Mouse (Mus musculus): ENCODE measurements around the gene Lrguk. TPM values are rescaled to one million over a fixed set of nuclear protein-coding genes. Genes with fewer than 3 reads are reported as not detected.

Lrguk gene
- polyA plus RNA-seq, 2 experiments: 0.02 TPM; not detected in 1

DNA sequence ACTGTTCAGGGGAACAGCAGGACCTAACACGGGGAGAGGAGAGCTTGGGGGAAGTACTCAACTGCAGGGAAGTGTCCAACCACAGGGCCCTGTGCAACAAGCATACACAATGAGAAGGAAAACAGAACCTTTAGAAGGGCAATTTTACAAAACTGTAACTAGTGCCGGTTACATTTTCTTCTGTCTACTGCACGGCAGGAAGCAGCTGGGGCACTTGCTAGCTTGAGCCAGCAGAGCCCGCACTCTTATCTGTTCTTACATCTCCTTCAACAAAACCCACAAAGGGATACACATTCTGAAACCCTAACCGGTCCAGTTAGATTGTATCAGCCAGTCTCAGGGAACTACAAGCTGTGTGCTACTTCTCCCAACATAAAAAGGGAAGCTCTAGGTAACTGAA, 126.8 kb downstream of the Lrguk start:
- TF ChIP-seq CTCF (IDR thresholded peaks at IDR 0.05; ENCODE audit: low read depth) (no peak), EP300 (IDR thresholded peaks at IDR 0.05; ENCODE audit: low read depth) (no peak; the same call in 1 of the 2 replicates)
- H3K9me3 ChIP-seq (ENCODE audit: control insufficient read depth, low read length): no peaks in the 10 kb centered on the region
- WGBS (ENCODE audit: insufficient replicate concordance): 14% methylated on average over 5 of the region's 5 CpGs
- no peaks in the 10 kb centered on the region for H3K27me3 ChIP-seq (ENCODE audit: control insufficient read depth, insufficient read depth, low read length)
- peak in 2 of 3 experiments; percentile 38 to 46 for DNase-seq (ENCODE audit: low read depth in 3 of 3, low spot score in 3 of 3)
- H3K36me3 ChIP-seq (replicated peaks; ENCODE audit: control insufficient read depth, insufficient read depth, low read depth): peaks cover 18% of the 10 kb centered on the region
- peak; percentile 10; the same call in 1 of the 2 replicates for ATAC-seq (ENCODE audit: insufficient read depth)
- peak overlapping the region; percentile 57 for H3K9ac ChIP-seq (replicated peaks)
- H3K4me3 ChIP-seq (ENCODE audit: insufficient read depth in 1 of 2, low read depth in 2 of 2, low read length in 2 of 2): no peak overlapping the region
- peak overlapping the region; percentile 82 for H3K27ac ChIP-seq
- peak overlapping the region; percentile 61 for H3K4me2 ChIP-seq (ENCODE audit: low read depth)
- peaks cover 44 to 52% of the 10 kb centered on the region in 2 experiments for H3K4me1 ChIP-seq (replicated peaks; ENCODE audit: control insufficient read depth in 2 of 2, insufficient read depth in 2 of 2, low read length in 1 of 2)

DNA sequence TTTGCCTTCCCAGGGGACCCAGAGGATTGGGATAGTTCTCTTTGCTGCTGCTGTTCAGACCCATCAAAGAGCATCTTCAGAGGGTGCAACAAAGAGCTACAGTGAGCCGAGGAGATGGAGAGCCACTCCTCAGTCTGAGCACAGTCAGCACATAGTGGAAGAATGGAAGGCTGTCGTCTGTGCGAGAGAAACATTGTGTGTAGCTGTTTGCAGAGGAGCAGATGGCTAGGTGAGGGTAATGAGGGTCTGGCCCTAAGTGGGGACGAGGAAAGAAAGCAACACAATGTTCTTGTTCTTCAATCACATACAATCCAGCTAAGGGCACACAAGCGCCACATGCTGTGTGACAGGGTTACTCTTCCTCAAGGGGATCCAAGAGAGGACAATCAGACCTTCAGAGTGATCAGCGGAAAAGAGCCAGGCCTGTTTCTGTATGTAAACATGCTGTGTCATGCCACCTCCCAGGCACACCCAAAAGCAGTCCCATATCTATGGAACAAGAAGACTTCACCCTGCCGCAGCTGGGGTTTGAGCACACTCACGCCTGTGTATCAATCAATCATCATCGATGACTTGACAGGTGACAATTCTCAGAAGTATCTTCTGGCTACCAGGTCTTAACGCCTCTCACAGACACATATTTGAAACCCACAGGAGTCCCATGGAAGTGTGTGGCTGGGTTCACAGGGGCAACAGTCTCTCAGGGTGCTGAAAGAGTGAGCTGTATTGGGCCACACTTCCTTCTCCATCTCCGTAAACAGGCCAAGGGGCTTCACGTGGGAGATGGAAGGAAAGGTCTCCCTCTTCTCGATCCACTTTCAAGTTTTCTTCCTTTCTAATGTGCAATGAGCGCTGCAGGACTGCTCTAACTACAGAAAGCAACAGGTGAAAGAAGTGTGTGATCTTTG, 127.8 kb downstream of the Lrguk start:
- peaks cover 44 to 52% of the 10 kb centered on the region in 2 experiments for H3K4me1 ChIP-seq (replicated peaks; ENCODE audit: control insufficient read depth in 2 of 2, insufficient read depth in 2 of 2, low read length in 1 of 2)
- peak; percentile 91 for ATAC-seq (ENCODE audit: insufficient read depth)
- no peaks in the 10 kb centered on the region for H3K9me3 ChIP-seq (ENCODE audit: control insufficient read depth, low read length)
- 35% methylated on average over 14 of the region's 14 CpGs for WGBS (ENCODE audit: insufficient replicate concordance)
- H3K27me3 ChIP-seq (ENCODE audit: control insufficient read depth, insufficient read depth, low read length): no peaks in the 10 kb centered on the region
- H3K4me2 ChIP-seq (ENCODE audit: low read depth): peak overlapping the region; percentile 61
- H3K4me3 ChIP-seq (ENCODE audit: insufficient read depth in 1 of 2, low read depth in 2 of 2, low read length in 2 of 2): peak overlapping the region; percentile 4 to 22; a peak in 2 of 4 replicates
- peak overlapping the region; percentile 57 for H3K9ac ChIP-seq (replicated peaks)
- peak; percentile 78 for TF ChIP-seq EP300 (IDR thresholded peaks at IDR 0.05; ENCODE audit: low read depth)
- TF ChIP-seq CTCF (IDR thresholded peaks at IDR 0.05; ENCODE audit: low read depth): no peak
- peak; percentile 76 to 89 (median 81) for DNase-seq (ENCODE audit: low read depth in 3 of 3, low spot score in 3 of 3)
- peaks cover 26% of the 10 kb centered on the region for H3K36me3 ChIP-seq (replicated peaks; ENCODE audit: control insufficient read depth, insufficient read depth, low read depth)
- H3K27ac ChIP-seq: peak overlapping the region; percentile 88

DNA sequence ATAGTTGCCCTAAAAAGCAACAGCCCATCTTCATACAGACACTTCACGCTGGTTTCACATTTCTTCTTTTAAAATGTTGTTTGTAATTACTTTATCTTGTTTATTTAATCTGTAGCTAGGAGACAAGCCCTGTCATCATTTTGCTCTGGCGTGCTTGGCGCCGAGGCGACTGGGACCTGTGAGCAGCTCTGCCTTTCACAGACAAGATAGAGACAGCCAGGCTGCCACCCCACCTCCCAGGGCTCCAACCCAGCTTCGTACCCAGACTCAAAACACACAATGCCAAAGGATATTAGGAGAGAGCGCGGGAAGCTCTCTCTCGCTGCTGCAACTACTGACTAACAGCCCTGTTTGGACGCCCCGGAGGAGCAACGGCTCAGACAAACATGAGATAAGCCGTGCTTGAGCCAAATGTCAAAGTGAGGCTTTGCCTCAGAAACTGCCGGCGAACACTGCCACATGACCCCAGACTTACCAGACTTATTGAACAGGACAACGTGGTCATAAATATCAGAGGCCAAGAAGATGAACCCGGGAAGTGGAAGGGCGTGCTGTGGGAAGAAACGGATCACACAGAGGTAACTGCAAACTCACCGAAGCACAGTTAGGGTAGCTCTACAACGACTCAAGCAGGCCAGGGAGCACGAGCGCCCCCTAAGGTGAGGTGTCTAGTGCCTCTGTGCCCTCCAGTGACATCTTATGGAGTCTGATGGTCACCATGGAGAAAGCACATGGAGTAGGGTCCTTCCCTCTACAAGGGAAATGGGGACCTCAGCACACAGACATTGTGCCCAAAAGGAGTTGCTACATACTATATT, 131.0 kb downstream of the Lrguk start:
- no peak for TF ChIP-seq EP300 (IDR thresholded peaks at IDR 0.05; ENCODE audit: low read depth)
- TF ChIP-seq CTCF (IDR thresholded peaks at IDR 0.05; ENCODE audit: low read depth): peak; percentile 74
- WGBS (ENCODE audit: insufficient replicate concordance): 64% methylated on average over 23 of the region's 23 CpGs
- H3K27me3 ChIP-seq (ENCODE audit: control insufficient read depth, insufficient read depth, low read length): no peaks in the 10 kb centered on the region
- no peak overlapping the region for H3K4me3 ChIP-seq (ENCODE audit: insufficient read depth in 1 of 2, low read depth in 2 of 2, low read length in 2 of 2)
- no peaks in the 10 kb centered on the region for H3K9me3 ChIP-seq (ENCODE audit: control insufficient read depth, low read length)
- H3K4me2 ChIP-seq (ENCODE audit: low read depth): no peak overlapping the region
- H3K9ac ChIP-seq (replicated peaks): no peak overlapping the region
- H3K36me3 ChIP-seq (replicated peaks; ENCODE audit: control insufficient read depth, insufficient read depth, low read depth): peaks cover 36% of the 10 kb centered on the region
- no peak for DNase-seq (ENCODE audit: low read depth in 3 of 3, low spot score in 3 of 3)
- peaks cover 29 to 36% of the 10 kb centered on the region in 2 experiments for H3K4me1 ChIP-seq (replicated peaks; ENCODE audit: control insufficient read depth in 2 of 2, insufficient read depth in 2 of 2, low read length in 1 of 2)
- no peak for ATAC-seq (ENCODE audit: insufficient read depth)
- no peak overlapping the region for H3K27ac ChIP-seq

DNA sequence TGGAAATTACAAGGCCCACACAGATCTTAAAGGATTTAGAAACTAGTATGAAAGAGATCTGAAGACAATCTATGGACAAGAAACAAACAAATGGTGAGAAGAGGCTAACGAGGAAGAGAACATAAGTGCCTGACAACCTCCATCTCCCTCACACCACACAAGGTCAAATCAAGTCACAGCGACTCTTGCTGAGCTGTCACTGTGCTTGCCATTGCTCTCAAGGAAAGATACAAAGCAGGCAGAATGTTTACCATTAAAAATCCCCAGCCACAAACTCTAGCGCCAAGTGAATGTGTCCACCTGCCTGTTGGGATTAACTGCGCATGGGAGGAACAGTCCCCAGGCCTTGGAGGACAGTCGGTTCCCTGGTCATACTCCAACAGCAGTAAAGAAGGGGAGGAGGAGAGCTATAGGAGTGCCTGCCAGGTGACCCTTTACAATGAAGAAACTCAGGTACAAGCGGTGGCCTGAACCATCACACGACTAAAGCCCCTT, 131.6 kb downstream of the Lrguk start:
- TF ChIP-seq CTCF (IDR thresholded peaks at IDR 0.05; ENCODE audit: low read depth): no peak
- TF ChIP-seq EP300 (IDR thresholded peaks at IDR 0.05; ENCODE audit: low read depth): no peak
- peaks cover 23 to 29% of the 10 kb centered on the region in 2 experiments for H3K4me1 ChIP-seq (replicated peaks; ENCODE audit: control insufficient read depth in 2 of 2, insufficient read depth in 2 of 2, low read length in 1 of 2)
- no peak overlapping the region for H3K4me3 ChIP-seq (ENCODE audit: insufficient read depth in 1 of 2, low read depth in 2 of 2, low read length in 2 of 2)
- no peak for DNase-seq (ENCODE audit: low read depth in 3 of 3, low spot score in 3 of 3)
- H3K9me3 ChIP-seq (ENCODE audit: control insufficient read depth, low read length): no peaks in the 10 kb centered on the region
- no peak overlapping the region for H3K4me2 ChIP-seq (ENCODE audit: low read depth)
- H3K9ac ChIP-seq (replicated peaks): no peak overlapping the region
- 78% methylated on average over 7 of the region's 7 CpGs for WGBS (ENCODE audit: insufficient replicate concordance)
- H3K36me3 ChIP-seq (replicated peaks; ENCODE audit: control insufficient read depth, insufficient read depth, low read depth): peaks cover 40% of the 10 kb centered on the region
- H3K27me3 ChIP-seq (ENCODE audit: control insufficient read depth, insufficient read depth, low read length): no peaks in the 10 kb centered on the region
- no peak overlapping the region for H3K27ac ChIP-seq
- no peak for ATAC-seq (ENCODE audit: insufficient read depth)
